8 mouse cellular contexts compared by ENCODE assay signal in the genomic region with DNA sequence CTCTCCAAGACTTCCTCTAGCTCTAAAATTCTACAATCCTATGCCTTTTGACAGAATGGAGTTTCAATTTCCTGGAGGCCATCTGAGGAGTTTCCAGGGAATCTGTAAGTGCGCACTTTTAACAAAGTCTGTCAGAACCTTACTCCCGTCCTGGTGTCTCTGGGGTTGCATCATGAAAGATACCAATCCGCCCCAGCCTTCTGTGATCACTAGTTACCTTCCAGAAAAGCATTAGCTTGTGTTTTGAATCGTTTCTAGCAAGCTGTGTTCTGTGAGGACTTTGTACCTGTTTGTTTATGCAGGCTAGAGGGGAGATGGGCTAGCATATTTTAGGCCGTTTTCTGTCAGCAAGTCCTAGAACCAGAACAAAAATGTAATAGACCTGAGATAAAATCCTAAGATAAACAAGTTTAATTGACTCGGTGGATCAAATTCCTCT. TPM values are rescaled to one million over a fixed set of nuclear protein-coding genes. Genes with fewer than 3 reads are reported as not detected.
A peak's percentile ranks its signal among the peaks of the same experiment; 100 is the strongest.
DNase-seq lines count a peak whose midpoint lies in the region; ATAC-seq lines count a peak whose summit lies in the region.

No protein-coding gene starts in this region.

- WGBS in neural tube, embryonic 11.5 days: 61% methylated on average over 6 of the region's 6 CpGs
- 58% methylated on average over 6 of the region's 6 CpGs for WGBS in liver, embryonic 12.5 days (ENCODE audit: insufficient replicate concordance)

- peak overlapping the region; percentile 78; the same call in 1 of the 2 replicates for H3K4me2 ChIP-seq in neural tube, embryonic 11.5 days (ENCODE audit: low read depth)
- peak overlapping the region; percentile 90 for H3K4me2 ChIP-seq in liver, embryonic 12.5 days

- H3K4me1 ChIP-seq in neural tube, embryonic 11.5 days (ENCODE audit: control insufficient read depth, insufficient read depth, low read length): 0 out of 2 replicates have a peak, but pooled peaks cover 3% of the 10 kb centered on the region
- peaks cover 27% of the 10 kb centered on the region for H3K4me1 ChIP-seq in liver, embryonic 12.5 days

- H3K9ac ChIP-seq in neural tube, embryonic 11.5 days (ENCODE audit: low read length): peak overlapping the region; percentile 15; the same call in 1 of the 2 replicates
- peak overlapping the region; percentile 44; the same call in 1 of the 2 replicates for H3K9ac ChIP-seq in liver, embryonic 12.5 days

- H3K27ac ChIP-seq in neural tube, embryonic 11.5 days (ENCODE audit: low read depth, low read length): no peak overlapping the region
- no peak overlapping the region for H3K27ac ChIP-seq in liver, embryonic 12.5 days

- peak; percentile 55 for DNase-seq in cerebellum, adult 9-10 months
- no peak for DNase-seq in cerebellum, adult 9-11 months
- DNase-seq in neural tube, embryonic 11.5 days (ENCODE audit: low spot score): no peak
- DNase-seq in neural tube, embryonic 10.5 days (ENCODE audit: extremely low spot score, low spot score): no peak
- DNase-seq in thymus, postnatal 36 days: no peak
- no peak for DNase-seq in layer of hippocampus, postnatal 25 days (ENCODE audit: extremely low spot score in 1 of 2, low spot score in 1 of 2)
- DNase-seq in layer of hippocampus, postnatal 36 days: no peak

- H3K27me3 ChIP-seq in neural tube, embryonic 11.5 days (ENCODE audit: control insufficient read depth, insufficient read depth, low read length): no peaks in the 10 kb centered on the region
- H3K27me3 ChIP-seq in liver, embryonic 12.5 days (replicated peaks): no peaks in the 10 kb centered on the region

- no peak overlapping the region for H3K4me3 ChIP-seq in neural tube, embryonic 11.5 days (ENCODE audit: low read depth, low read length)
- H3K4me3 ChIP-seq in liver, embryonic 12.5 days: peak overlapping the region; percentile 65

- no peaks in the 10 kb centered on the region; the same call in 1 of the 2 replicates for H3K36me3 ChIP-seq in neural tube, embryonic 11.5 days (ENCODE audit: control insufficient read depth, insufficient read depth, low read length)
- H3K36me3 ChIP-seq in liver, embryonic 12.5 days: peaks cover 16% of the 10 kb centered on the region

- no peak for ATAC-seq in neural tube, embryonic 11.5 days (ENCODE audit: insufficient read depth, low FRiP score, low TSS enrichment)
- no peak for ATAC-seq in liver, embryonic 12.5 days

- H3K9me3 ChIP-seq in neural tube, embryonic 11.5 days (ENCODE audit: control insufficient read depth, low read length): no peaks in the 10 kb centered on the region
- H3K9me3 ChIP-seq in liver, embryonic 12.5 days (replicated peaks): no peaks in the 10 kb centered on the region

RNA-seq across cellular contexts. Expression of a gene that starts 0.9 kb away (rescaled TPM):
- polyA plus RNA-seq in neural tube, embryonic 11.5 days (2014; fragmentation: Nextera tagmentation; extraction: Ambion mirVana): 10.7 and 11.0 TPM in 2 replicates
- polyA plus RNA-seq in liver, embryonic 12.5 days (2016; fragmentation: Nextera tagmentation; extraction: Ambion mirVana): 7.6 and 7.9 TPM in 2 replicates
- total RNA-seq in layer of hippocampus, postnatal 25 days (2021): 10 to 100 TPM; 15.3 to 16.2 TPM
- total RNA-seq in layer of hippocampus, postnatal 36 days (2021): 10 to 100 TPM; 17.2 to 18.1 TPM

RNA-seq across cellular contexts. Expression of a gene that starts 48.0 kb away (rescaled TPM):
- polyA plus RNA-seq in neural tube, embryonic 11.5 days (2014; fragmentation: Nextera tagmentation; extraction: Ambion mirVana): 0.54 and 0.64 TPM in 2 replicates
- 0.23 and 0.46 TPM in 2 replicates for polyA plus RNA-seq in liver, embryonic 12.5 days (2016; fragmentation: Nextera tagmentation; extraction: Ambion mirVana)
- total RNA-seq in layer of hippocampus, postnatal 25 days (2021): under 1 TPM; 0.17 to 0.23 TPM
- under 1 TPM; 0.22 to 0.23 TPM for total RNA-seq in layer of hippocampus, postnatal 36 days (2021)
